Mouse (Mus musculus): ENCODE measurements around the gene Eif4enif1. TPM values are rescaled to one million over a fixed set of nuclear protein-coding genes. Genes with fewer than 3 reads are reported as not detected.

Gene Eif4enif1
- polyA plus RNA-seq, 1 experiment, result 48.1 TPM

DNA sequence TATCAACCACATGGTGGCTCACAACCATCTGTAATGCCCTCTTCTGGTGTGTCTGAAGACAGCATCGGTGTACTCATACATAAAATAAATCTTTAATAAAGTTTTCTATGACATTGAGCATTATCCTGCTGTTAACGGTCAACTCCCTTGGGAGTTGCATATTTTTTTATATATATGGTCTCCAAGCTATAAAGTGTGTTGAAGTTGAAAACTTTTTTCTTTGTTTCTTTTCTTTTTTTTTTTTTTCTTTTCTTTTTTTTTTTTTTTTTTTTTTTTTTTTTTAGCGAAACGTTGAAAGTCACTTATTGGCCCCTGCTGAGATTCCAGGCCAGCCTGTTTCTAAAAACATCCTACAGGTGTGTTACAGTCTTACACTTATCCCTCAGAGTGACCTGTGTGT is 31.5 kb downstream of the Eif4enif1 start:
- TF ChIP-seq POLR2A (IDR thresholded peaks at IDR 0.05; ENCODE audit: extremely low read depth, insufficient read depth, low read length) (no peak), CTCF (IDR thresholded peaks at IDR 0.05; ENCODE audit: extremely low read depth, insufficient read depth, low read length) (no peak)
- Histone ChIP-seq H3K27ac (ENCODE audit: insufficient read depth, low read length) (no peak overlapping the region), H3K4me3 (ENCODE audit: insufficient read depth, low read length) (no peak overlapping the region), H3K4me1 (ENCODE audit: control insufficient read depth, insufficient read depth, low read length) (no peaks in the 10 kb centered on the region; the same call in 1 of the 2 replicates)

DNA sequence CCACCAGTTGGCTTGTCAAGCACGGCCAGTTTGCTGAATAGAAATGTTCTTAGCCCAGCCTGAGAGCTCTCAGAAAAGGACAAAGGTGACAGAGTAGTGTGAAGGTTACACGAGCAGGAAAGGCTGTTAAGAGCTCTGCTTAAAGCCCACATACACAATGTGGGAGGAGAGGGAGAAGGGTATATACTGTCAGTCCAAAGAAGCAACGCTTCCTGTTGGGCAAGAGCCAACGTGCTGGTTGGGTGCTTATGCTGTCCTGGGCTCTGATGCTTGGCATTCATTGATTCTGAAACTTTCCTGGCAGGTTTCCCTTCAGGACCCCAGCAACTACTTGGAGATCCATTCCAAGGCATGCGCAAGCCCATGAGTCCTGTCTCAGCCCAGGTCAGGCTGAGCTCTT is 33.1 kb downstream of the Eif4enif1 start:
- no peaks in the 10 kb centered on the region; the same call in 1 of the 2 replicates for H3K4me1 ChIP-seq (ENCODE audit: control insufficient read depth, insufficient read depth, low read length)
- H3K4me3 ChIP-seq (ENCODE audit: insufficient read depth, low read length), result no peak overlapping the region
- H3K27ac ChIP-seq (ENCODE audit: insufficient read depth, low read length), result no peak overlapping the region
- TF ChIP-seq CTCF (IDR thresholded peaks at IDR 0.05; ENCODE audit: extremely low read depth, insufficient read depth, low read length), result no peak
- TF ChIP-seq POLR2A (IDR thresholded peaks at IDR 0.05; ENCODE audit: extremely low read depth, insufficient read depth, low read length), result no peak

DNA sequence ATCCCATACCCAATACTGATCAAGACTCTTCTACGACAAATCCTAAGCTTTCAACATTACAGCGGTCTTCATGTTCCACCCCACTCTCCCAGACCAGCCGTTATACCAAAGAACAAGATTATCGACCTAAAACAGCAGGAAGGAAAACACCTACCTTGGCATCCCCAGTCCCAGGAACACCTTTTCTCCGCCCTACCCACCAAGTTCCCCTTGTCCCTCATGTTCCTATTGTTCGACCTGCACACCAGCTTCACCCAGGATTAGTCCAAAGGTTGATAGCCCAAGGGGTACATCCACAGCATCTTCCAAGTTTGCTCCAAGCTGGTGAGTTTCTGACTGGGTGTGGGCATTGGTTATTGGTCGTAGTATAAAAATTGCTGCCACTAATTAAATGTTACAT is 40.2 kb downstream of the Eif4enif1 start:
- H3K4me3 ChIP-seq (ENCODE audit: insufficient read depth, low read length), result no peak overlapping the region
- TF ChIP-seq POLR2A (IDR thresholded peaks at IDR 0.05; ENCODE audit: extremely low read depth, insufficient read depth, low read length), result no peak
- no peak for TF ChIP-seq CTCF (IDR thresholded peaks at IDR 0.05; ENCODE audit: extremely low read depth, insufficient read depth, low read length)
- no peak overlapping the region for H3K27ac ChIP-seq (ENCODE audit: insufficient read depth, low read length)

DNA sequence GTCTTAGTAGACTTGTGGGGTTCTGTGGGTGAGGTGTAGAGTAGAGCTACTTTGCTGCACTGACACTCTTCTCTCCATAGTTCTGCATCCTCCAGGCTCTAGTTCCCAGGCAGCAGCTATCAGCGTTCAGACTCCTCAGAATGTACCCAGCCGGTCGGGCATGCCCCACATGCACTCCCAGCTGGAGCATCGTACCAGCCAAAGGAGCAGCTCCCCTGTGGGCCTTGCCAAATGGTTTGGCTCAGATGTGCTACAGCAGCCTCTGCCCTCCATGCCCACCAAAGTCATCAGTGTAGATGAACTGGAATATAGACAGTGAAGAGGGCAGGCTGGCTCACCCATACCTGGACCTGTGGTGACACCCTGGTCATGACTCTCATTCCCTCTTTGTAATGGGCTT is 41.6 kb downstream of the Eif4enif1 start:
- no peak overlapping the region for H3K27ac ChIP-seq (ENCODE audit: insufficient read depth, low read length)
- H3K4me1 ChIP-seq (ENCODE audit: control insufficient read depth, insufficient read depth, low read length), result peaks cover 2% of the 10 kb centered on the region; the same call in 1 of the 2 replicates
- no peak for TF ChIP-seq CTCF (IDR thresholded peaks at IDR 0.05; ENCODE audit: extremely low read depth, insufficient read depth, low read length)
- H3K4me3 ChIP-seq (ENCODE audit: insufficient read depth, low read length), result no peak overlapping the region

More for the DNA sequence above, 40.2 kb downstream of the Eif4enif1 start:
- peaks cover 2% of the 10 kb centered on the region; the same call in 1 of the 2 replicates for H3K4me1 ChIP-seq (ENCODE audit: control insufficient read depth, insufficient read depth, low read length)

DNA sequence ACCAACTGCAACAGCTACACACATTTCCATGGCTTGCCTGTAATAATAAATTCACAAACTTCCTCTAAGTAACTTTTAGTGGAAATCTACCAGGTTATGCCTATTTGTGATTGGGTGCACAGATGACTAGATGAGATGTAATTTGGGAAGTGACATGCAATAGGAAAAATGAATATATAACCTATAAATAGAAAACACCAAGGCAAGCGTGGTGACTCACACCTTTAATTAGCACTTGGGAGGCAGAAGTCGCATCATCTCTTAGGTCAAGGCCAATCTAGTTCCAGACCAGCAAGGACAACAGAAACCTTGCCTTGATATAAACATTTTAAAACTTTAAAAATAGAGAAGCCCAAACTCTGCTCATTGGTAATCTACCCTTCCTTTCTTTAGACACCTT is 45.2 kb downstream of the Eif4enif1 start:
- TF ChIP-seq POLR2A (IDR thresholded peaks at IDR 0.05; ENCODE audit: extremely low read depth, insufficient read depth, low read length), result no peak
- no peak for TF ChIP-seq CTCF (IDR thresholded peaks at IDR 0.05; ENCODE audit: extremely low read depth, insufficient read depth, low read length)
- Histone ChIP-seq H3K4me1 (ENCODE audit: control insufficient read depth, insufficient read depth, low read length) (peaks cover 2% of the 10 kb centered on the region; the same call in 1 of the 2 replicates), H3K27ac (ENCODE audit: insufficient read depth, low read length) (no peak overlapping the region), H3K4me3 (ENCODE audit: insufficient read depth, low read length) (no peak overlapping the region)

DNA sequence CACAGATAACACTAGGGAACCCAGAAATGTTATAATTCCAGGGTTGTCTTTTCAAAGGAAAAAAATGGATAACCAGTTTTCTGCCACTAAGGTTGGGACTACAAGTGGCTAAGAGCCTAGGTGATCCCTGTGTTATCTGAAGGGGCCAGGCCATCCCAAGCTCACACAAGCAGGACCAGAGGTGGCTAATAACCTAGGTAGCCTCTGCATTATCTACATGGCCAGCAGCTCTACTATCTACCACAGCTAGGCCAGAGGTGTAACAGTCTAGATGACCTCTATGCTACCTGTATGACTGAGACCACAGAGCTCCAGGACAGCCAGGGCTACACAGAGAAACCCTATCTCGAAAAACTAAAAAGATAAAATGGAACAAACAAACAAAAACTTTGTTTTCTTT is 57.3 kb downstream of the Eif4enif1 start:
- H3K4me3 ChIP-seq (ENCODE audit: insufficient read depth, low read length), result no peak overlapping the region
- TF ChIP-seq CTCF (IDR thresholded peaks at IDR 0.05; ENCODE audit: extremely low read depth, insufficient read depth, low read length) (no peak), POLR2A (IDR thresholded peaks at IDR 0.05; ENCODE audit: extremely low read depth, insufficient read depth, low read length) (no peak)
- H3K27ac ChIP-seq (ENCODE audit: insufficient read depth, low read length), result no peak overlapping the region
- no peaks in the 10 kb centered on the region; the same call in 1 of the 2 replicates for H3K4me1 ChIP-seq (ENCODE audit: control insufficient read depth, insufficient read depth, low read length)

DNA sequence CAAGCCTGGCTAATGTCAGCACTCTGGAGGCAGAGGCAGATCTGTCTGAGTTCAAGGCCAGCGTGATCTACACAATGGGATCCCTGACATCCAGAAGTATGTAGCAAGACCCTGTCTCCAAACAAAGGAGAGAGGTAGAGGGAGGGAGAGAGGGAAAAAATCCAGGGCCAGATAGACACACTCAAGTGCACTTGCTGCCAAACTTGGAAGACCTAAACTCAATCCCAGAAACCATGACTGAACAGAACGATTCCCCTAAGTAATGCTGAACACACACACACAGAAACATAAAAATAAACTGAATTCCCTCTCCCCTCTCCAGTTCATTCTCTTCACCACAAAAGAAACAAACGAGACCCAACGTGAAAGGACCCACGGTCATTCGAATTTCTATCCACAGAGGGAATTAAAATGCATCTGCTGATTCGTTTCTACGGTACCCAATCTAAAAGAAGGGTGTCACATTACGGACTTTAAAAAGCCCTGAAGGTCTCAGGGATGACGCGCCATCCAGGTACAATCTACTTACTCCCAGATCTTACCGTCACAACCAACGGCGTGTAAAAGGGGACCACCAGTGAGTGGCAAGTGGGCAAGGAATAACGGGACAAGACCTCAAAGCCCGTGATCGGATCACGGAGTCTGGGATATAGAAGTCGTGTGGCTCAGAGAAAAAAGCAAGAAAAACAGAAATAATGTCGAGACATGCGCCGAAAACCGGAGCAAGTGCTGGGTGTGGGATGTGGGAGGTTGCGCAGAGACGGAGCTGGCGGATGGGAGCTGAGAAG is 63.3 kb downstream of the Eif4enif1 start:
- no peak for TF ChIP-seq POLR2A (IDR thresholded peaks at IDR 0.05; ENCODE audit: extremely low read depth, insufficient read depth, low read length)
- no peak for TF ChIP-seq CTCF (IDR thresholded peaks at IDR 0.05; ENCODE audit: extremely low read depth, insufficient read depth, low read length)
- Histone ChIP-seq H3K27ac (ENCODE audit: insufficient read depth, low read length) (peak overlapping the region; percentile 51), H3K4me3 (ENCODE audit: insufficient read depth, low read length) (peak overlapping the region; percentile 95), H3K4me1 (ENCODE audit: control insufficient read depth, insufficient read depth, low read length) (peaks cover 4% of the 10 kb centered on the region; the same call in 1 of the 2 replicates)

DNA sequence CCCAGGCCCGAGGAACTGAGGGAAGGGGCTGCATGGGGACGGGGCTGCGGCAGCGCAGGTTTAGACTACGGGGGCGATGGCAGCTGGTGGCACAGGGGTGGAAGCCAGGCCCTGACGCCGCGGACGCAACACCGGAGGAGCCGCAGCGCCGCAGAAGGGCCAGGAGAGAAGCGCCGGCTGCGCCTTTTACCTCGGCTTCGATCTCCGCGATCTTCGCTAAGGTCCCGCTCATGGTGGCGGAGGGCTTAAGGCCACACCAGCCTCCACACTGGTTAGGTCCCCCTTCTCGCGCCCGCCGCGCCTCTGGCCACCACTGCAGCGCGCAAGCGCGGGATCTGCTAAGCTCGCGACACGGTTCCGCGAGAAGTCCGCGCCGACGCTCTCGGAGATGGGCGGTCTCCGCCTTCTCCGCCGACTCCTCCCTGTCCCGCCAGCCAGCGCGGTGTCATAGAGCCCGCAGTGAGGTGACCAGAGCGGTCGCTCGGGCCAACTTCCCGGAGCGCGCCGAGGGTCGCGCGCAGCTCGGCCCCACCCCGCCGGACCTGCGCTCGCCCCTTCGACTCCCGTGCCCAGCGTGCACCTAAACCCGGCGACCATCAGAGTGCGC is 64.0 kb downstream of the Eif4enif1 start, which contains the start of gene Drg1:
TSS of gene Drg1 (minus strand) at position 337 of the 607 bp plus-strand sequence.
- Histone ChIP-seq H3K4me1 (ENCODE audit: control insufficient read depth, insufficient read depth, low read length) (peaks cover 4% of the 10 kb centered on the region; the same call in 1 of the 2 replicates), H3K4me3 (ENCODE audit: insufficient read depth, low read length) (peak within 1 kb of the TSS; percentile 95), H3K27ac (ENCODE audit: insufficient read depth, low read length) (peak within 1 kb of the TSS; percentile 51)
- TF ChIP-seq CTCF (IDR thresholded peaks at IDR 0.05; ENCODE audit: extremely low read depth, insufficient read depth, low read length) (no peak), POLR2A (IDR thresholded peaks at IDR 0.05; ENCODE audit: extremely low read depth, insufficient read depth, low read length) (peak; percentile 92)

DNA sequence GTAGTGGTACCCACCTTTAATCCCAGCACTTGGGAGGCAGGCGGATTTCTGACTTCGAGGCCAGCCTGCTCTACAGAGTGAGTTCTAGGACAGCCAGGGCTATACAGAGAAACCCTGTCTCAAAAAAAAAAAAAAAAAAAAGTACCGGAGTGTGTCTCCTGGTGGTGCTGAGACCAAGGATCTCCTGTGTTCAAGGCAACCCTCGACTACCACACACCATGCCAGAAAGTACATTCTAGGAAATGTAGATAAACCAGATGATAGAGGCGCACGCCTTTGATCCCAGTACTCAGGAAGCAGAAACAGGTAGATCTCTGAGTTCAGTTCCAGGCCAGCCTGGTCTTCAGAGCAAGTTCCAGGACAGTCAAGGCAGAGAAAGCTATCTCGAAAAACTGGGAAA is 64.9 kb downstream of the Eif4enif1 start:
- H3K4me1 ChIP-seq (ENCODE audit: control insufficient read depth, insufficient read depth, low read length), result peaks cover 4% of the 10 kb centered on the region; the same call in 1 of the 2 replicates
- TF ChIP-seq CTCF (IDR thresholded peaks at IDR 0.05; ENCODE audit: extremely low read depth, insufficient read depth, low read length) (no peak), POLR2A (IDR thresholded peaks at IDR 0.05; ENCODE audit: extremely low read depth, insufficient read depth, low read length) (no peak)
- no peak overlapping the region; the same call in 1 of the 2 replicates for H3K4me3 ChIP-seq (ENCODE audit: insufficient read depth, low read length)
- H3K27ac ChIP-seq (ENCODE audit: insufficient read depth, low read length), result no peak overlapping the region

Measured in cortical plate, adult 2 months (tissue).